Mouse (Mus musculus): Measurements from ENCODE around the gene Cdk14.

- TF ChIP-seq POLR2A (IDR thresholded peaks at IDR 0.05; ENCODE audit: borderline replicate concordance, insufficient read depth, low read length) = no peak
- TF ChIP-seq CTCF (IDR thresholded peaks at IDR 0.05; ENCODE audit: borderline replicate concordance, insufficient read depth, low read depth, low read length) = no peak
These were observed 553.2 kb downstream of the Cdk14 start for GRCm38 (mm10) chr5:4866945-4867344.

All from cerebellum, adult 2 months (tissue).